Mouse (Mus musculus) hindbrain, embryonic 11.5 days (tissue): ENCODE data around the gene Grm7. TPM values are rescaled to one million over a fixed set of nuclear protein-coding genes. Genes with fewer than 3 reads are reported as not detected.

ENCODE experiments used
- ATAC-seq: fragments of 200-750 bp; cut with Nextera tagmentation; 2 replicates; pipeline ENCODE4 v1.8.0; 2017; ENCODE audit warnings: mild to moderate bottlenecking, moderate TSS enrichment, moderate library complexity; ENCODE audit not compliant: low FRiP score
- DNase-seq: peaks from one replicate; pipeline ENCODE4 v3.0.0-alpha.2; 2015; ENCODE audit warnings: low spot score
- H3K27ac ChIP-seq: fragments of 300-500 bp; sonication (generic); 2 replicates; pipeline ENCODE4 v1.5.1; 2014; ENCODE audit warnings: mild to moderate bottlenecking, low read depth, low read length
- H3K27me3 ChIP-seq: fragments of 300-500 bp; sonication (generic); 2 replicates; pipeline ENCODE4 v1.6.1; 2014; ENCODE audit warnings: mild to moderate bottlenecking, low read length, moderate library complexity, mixed read lengths; ENCODE audit not compliant: control insufficient read depth, insufficient read depth
- H3K36me3 ChIP-seq: fragments of 300-500 bp; sonication (generic); 2 replicates; pipeline ENCODE4 v1.6.1; 2014; ENCODE audit warnings: mild to moderate bottlenecking, low read length, moderate library complexity, mixed read lengths; ENCODE audit not compliant: control insufficient read depth, insufficient read depth
- H3K4me1 ChIP-seq: fragments of 300-500 bp; sonication (generic); replicated peaks from 2 replicates; pipeline ENCODE4 v1.6.1; 2014; ENCODE audit warnings: low read length, mixed read lengths; ENCODE audit not compliant: control insufficient read depth, insufficient read depth
- H3K4me2 ChIP-seq: fragments of 300-500 bp; sonication (generic); replicated peaks from 2 replicates; pipeline ENCODE4 v1.6.1; 2014; ENCODE audit warnings: mild to moderate bottlenecking, low read depth, low read length
- H3K4me3 ChIP-seq: fragments of 300-500 bp; sonication (generic); 2 replicates; pipeline ENCODE4 v1.5.1; 2014; ENCODE audit warnings: low read depth, low read length
- H3K9ac ChIP-seq: fragments of 300-500 bp; sonication (generic); 2 replicates; pipeline ENCODE4 v1.6.1; 2014; ENCODE audit warnings: low read depth, low read length
- H3K9me3 ChIP-seq: fragments of 300-500 bp; sonication (generic); 2 replicates; pipeline ENCODE4 v1.6.1; 2016; ENCODE audit warnings: low read length; ENCODE audit not compliant: control insufficient read depth
- WGBS: fragments of 180-500 bp; shearing (Covaris S2); extraction: QIAGEN DNeasy Blood & Tissue Kit; methylation state at CpG from one replicate; pipeline ENCODE4 v1.1.7; 2014; 5-methylcytosine and 5-hydroxymethylcytosine counted together
- polyA plus RNA-seq: library from polyadenylated mRNA; unstranded; fragments of >200 nt; fragmentation: Nextera tagmentation; extraction: Ambion mirVana; gene quantifications from 2 replicates; pipeline ENCODE4 v1.2.1, GENCODE M21; 2014

Grm7 gene
- polyA plus RNA-seq, 1 experiment from 2014 or later, result 0.69 TPM

GRCm38 (mm10) chr6:110709763-110710162 is 64.4 kb downstream of the Grm7 start:
- no peaks in the 10 kb centered on the region for H3K4me1 ChIP-seq
- 88% methylated on average over 5 of the region's 5 CpGs for WGBS
- ATAC-seq (no peak), DNase-seq (no peak)
- H3K27me3 ChIP-seq, result no peaks in the 10 kb centered on the region
- no peak overlapping the region for H3K4me2 ChIP-seq
- H3K36me3 ChIP-seq, result no peaks in the 10 kb centered on the region
- no peak overlapping the region for H3K9ac ChIP-seq
- H3K9me3 ChIP-seq, result no peaks in the 10 kb centered on the region
- H3K27ac ChIP-seq, result no peak overlapping the region
- H3K4me3 ChIP-seq, result no peak overlapping the region

- no peak for DNase-seq
- 94% methylated on average over 3 of the region's 3 CpGs for WGBS
- H3K27me3 ChIP-seq, result no peaks in the 10 kb centered on the region
- ATAC-seq, result no peak
- no peaks in the 10 kb centered on the region for H3K36me3 ChIP-seq
- H3K4me3 ChIP-seq, result no peak overlapping the region
- H3K9ac ChIP-seq, result no peak overlapping the region
- no peaks in the 10 kb centered on the region for H3K4me1 ChIP-seq
- H3K27ac ChIP-seq, result no peak overlapping the region
- H3K9me3 ChIP-seq, result no peaks in the 10 kb centered on the region
- H3K4me2 ChIP-seq, result no peak overlapping the region
Observed at GRCm38 (mm10) chr6:110714943-110715342, 69.6 kb downstream of the Grm7 start.

DNA sequence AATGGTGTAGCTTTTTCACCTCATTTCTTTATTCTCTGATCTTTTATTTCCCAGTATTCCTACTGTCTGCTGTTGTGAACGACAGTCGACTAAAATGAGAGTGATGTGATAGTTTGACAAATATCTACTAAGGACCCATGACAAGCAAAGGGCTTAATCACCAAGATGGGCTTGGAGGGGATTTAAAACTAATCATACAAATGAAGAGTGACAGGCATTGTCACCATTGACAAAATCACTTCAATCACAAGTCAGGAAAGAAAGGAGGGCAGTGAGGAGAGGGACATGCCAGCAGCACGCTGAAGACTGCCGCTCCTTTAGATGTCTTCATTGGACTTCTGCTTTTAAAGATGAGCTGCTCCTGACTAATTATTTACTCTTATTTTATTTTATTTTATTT is 78.0 kb downstream of the Grm7 start:
- no peak overlapping the region for H3K4me3 ChIP-seq
- no peaks in the 10 kb centered on the region for H3K9me3 ChIP-seq
- WGBS, result 76% methylated on average over 4 of the region's 4 CpGs
- H3K27me3 ChIP-seq, result no peaks in the 10 kb centered on the region
- H3K4me1 ChIP-seq, result no peaks in the 10 kb centered on the region
- H3K36me3 ChIP-seq, result no peaks in the 10 kb centered on the region
- no peak overlapping the region for H3K27ac ChIP-seq
- DNase-seq, result no peak
- no peak overlapping the region for H3K9ac ChIP-seq
- no peak for ATAC-seq
- no peak overlapping the region for H3K4me2 ChIP-seq

DNA sequence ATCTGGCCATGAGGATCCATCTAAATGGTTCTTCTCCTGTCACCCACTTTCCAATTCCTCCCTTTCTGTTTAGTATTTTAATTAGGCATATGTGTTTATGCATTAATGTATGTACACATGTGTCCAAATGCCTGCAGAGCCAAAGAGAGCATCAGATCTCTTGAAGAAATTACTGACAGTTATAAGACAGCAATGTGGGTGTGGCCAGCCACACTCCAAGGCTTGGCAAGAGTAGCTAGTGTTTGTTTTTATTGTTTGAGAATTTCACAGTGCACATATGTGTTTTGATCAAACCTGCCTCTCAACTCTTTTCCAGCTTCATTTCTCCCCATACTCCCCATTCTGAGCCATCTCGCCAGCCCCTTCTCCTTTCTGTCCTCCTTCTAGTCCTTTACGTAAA is 88.5 kb downstream of the Grm7 start:
- no peak for ATAC-seq
- Histone ChIP-seq H3K4me2 (no peak overlapping the region), H3K9me3 (no peaks in the 10 kb centered on the region), H3K27me3 (no peaks in the 10 kb centered on the region), H3K36me3 (no peaks in the 10 kb centered on the region), H3K4me1 (no peaks in the 10 kb centered on the region), H3K9ac (no peak overlapping the region), H3K4me3 (no peak overlapping the region), H3K27ac (no peak overlapping the region)
- no peak for DNase-seq
- WGBS, result 93% methylated on average over 2 of the region's 2 CpGs

GRCm38 (mm10) chr6:110743981-110744670 is 98.7 kb downstream of the Grm7 start:
- H3K36me3 ChIP-seq, result no peaks in the 10 kb centered on the region
- H3K27me3 ChIP-seq, result no peaks in the 10 kb centered on the region
- H3K9me3 ChIP-seq, result no peaks in the 10 kb centered on the region
- DNase-seq (no peak), ATAC-seq (no peak)
- H3K4me1 ChIP-seq, result no peaks in the 10 kb centered on the region
- H3K27ac ChIP-seq, result no peak overlapping the region
- H3K4me3 ChIP-seq, result no peak overlapping the region
- no peak overlapping the region for H3K4me2 ChIP-seq
- whole genome bisulfite sequencing, result 67% methylated on average over 7 of the region's 7 CpGs
- H3K9ac ChIP-seq, result no peak overlapping the region

DNA sequence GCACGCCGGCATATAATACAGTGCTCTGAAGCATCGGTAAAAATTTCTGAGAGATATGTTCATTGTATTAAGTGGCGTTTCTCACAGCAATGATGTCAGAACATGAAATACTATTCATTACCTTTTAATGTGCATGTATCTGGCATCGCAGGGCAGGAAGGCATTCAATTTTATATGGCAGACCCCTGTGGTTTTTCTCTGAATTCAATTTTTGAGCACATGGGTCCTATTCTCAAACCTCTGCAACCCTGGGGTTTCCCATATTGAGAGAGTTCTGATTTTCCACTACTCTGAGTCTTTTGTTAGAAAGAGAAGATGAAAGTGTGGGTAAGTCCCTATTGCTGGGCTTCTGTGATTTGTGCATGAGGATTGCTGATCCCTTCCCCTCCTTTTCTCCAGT is 110.5 kb downstream of the Grm7 start:
- H3K4me2 ChIP-seq, result no peak overlapping the region
- no peaks in the 10 kb centered on the region for H3K9me3 ChIP-seq
- H3K27me3 ChIP-seq, result no peaks in the 10 kb centered on the region
- H3K36me3 ChIP-seq, result no peaks in the 10 kb centered on the region
- no peak for ATAC-seq
- no peak overlapping the region for H3K4me3 ChIP-seq
- H3K9ac ChIP-seq, result no peak overlapping the region
- 89% methylated on average over 5 of the region's 5 CpGs for WGBS
- DNase-seq, result no peak
- H3K27ac ChIP-seq, result no peak overlapping the region
- H3K4me1 ChIP-seq, result no peaks in the 10 kb centered on the region

- H3K4me2 ChIP-seq, result no peak overlapping the region
- DNase-seq (no peak), ATAC-seq (no peak)
- H3K27me3 ChIP-seq, result no peaks in the 10 kb centered on the region
- H3K4me1 ChIP-seq, result no peaks in the 10 kb centered on the region
- H3K4me3 ChIP-seq, result no peak overlapping the region
- H3K27ac ChIP-seq, result no peak overlapping the region
- no peaks in the 10 kb centered on the region for H3K36me3 ChIP-seq
- no peak overlapping the region for H3K9ac ChIP-seq
- no peaks in the 10 kb centered on the region for H3K9me3 ChIP-seq
Observed at GRCm38 (mm10) chr6:110769588-110769987, 124.2 kb downstream of the Grm7 start.

- no peaks in the 10 kb centered on the region for H3K4me1 ChIP-seq
Observed at GRCm38 (mm10) chr6:110772652-110773051, 127.3 kb downstream of the Grm7 start.

DNA sequence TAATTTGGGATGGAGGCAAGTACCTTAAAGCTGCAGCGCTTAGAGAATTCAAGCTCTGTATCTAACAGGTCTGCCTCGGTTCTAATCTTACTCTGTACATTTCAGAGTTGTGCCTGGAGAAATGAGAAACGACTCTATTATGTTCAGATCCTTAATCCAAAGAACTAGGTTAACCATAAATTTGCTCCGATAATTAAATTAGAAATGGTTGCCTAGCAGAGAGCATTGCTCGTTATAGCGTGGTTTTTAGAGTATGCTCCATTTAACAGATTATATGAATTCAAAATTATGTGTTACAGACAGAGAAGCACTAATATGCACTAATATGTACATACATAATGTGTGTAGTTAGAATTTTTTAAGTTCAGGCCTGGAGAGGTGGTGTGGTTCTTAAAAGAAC is 130.7 kb downstream of the Grm7 start:
- no peak overlapping the region for H3K4me3 ChIP-seq
- H3K9me3 ChIP-seq, result no peaks in the 10 kb centered on the region
- no peak for ATAC-seq
- H3K36me3 ChIP-seq, result no peaks in the 10 kb centered on the region
- 87% methylated on average over 6 of the region's 6 CpGs for WGBS
- no peak overlapping the region for H3K27ac ChIP-seq
- H3K9ac ChIP-seq, result no peak overlapping the region
- no peak overlapping the region for H3K4me2 ChIP-seq
- H3K4me1 ChIP-seq, result no peaks in the 10 kb centered on the region
- H3K27me3 ChIP-seq, result no peaks in the 10 kb centered on the region
- no peak for DNase-seq

More at GRCm38 (mm10) chr6:110772652-110773051, 127.3 kb downstream of the Grm7 start:
- DNase-seq (no peak), ATAC-seq (no peak)
- Histone ChIP-seq H3K27me3 (no peaks in the 10 kb centered on the region), H3K4me3 (no peak overlapping the region), H3K27ac (no peak overlapping the region), H3K36me3 (no peaks in the 10 kb centered on the region), H3K9me3 (no peaks in the 10 kb centered on the region), H3K4me2 (no peak overlapping the region), H3K9ac (no peak overlapping the region)
- WGBS, result 10% methylated on average over 1 of the region's 1 CpGs
